Mouse (Mus musculus) thymus, adult 2 months (tissue): ENCODE measurements around the gene Gpha2.

Source experiments
- CTCF ChIP-seq: fragments of 200-500 bp; IDR thresholded peaks from 2 replicates; pipeline ENCODE4 v1.5.1; 2012; ENCODE audit warnings: mild to moderate bottlenecking, control low read depth, low read length, moderate library complexity, borderline replicate concordance; ENCODE audit not compliant: control insufficient read depth, poor library complexity, insufficient read depth; ENCODE audit errors: extremely low read depth
- POLR2A ChIP-seq: fragments of 200-500 bp; IDR thresholded peaks from 2 replicates; pipeline ENCODE4 v1.6.1; 2012; ENCODE audit warnings: mild to moderate bottlenecking, low read length, control low read depth, moderate library complexity; ENCODE audit not compliant: control insufficient read depth, poor library complexity, insufficient read depth; ENCODE audit errors: extremely low read depth

DNA sequence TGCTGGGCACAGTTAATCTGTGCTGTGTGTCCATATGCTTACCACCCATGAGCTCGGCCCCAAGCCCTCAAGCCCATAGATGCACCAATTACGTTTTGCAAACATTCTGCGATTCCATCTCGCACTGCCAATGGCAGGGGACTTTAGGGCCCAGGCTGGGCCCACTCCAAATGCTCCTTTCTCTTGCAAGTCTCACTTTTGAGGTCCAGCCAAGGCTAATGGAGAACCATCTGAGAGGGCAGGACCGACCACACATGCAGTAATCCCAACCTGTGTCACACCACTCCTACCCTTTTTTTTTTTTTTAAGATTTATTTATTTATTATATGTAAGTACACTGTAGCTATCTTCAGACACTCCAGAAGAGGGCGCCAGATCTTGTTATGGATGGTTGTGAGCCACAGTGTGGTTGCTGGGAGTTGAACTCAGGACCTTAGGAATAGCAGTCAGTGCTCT, 39.6 kb downstream of the Gpha2 start:
- TF ChIP-seq CTCF (no peak), POLR2A (no peak)
